Mouse (Mus musculus) MEL (cell line): ENCODE data around the gene Lrpprc.

ENCODE experiments used
- CTCF ChIP-seq, 3 experiments: IDR thresholded peaks in 2 of 3; conservative IDR thresholded peaks in 1 of 3; 2 replicates each; pipeline ENCODE4 v1.5.1; 2011 to 2012; ENCODE audit warnings: low read length in 3 of 3, low read depth in 2 of 3, mild to moderate bottlenecking in 2 of 3, improper control_type of control experiment in 1 of 3, inconsistent platforms in 1 of 3, mixed read lengths in 1 of 3, moderate library complexity in 1 of 3; ENCODE audit not compliant: control insufficient read depth in 1 of 3, insufficient read depth in 1 of 3, poor library complexity in 1 of 3, severe bottlenecking in 1 of 3
- JUND ChIP-seq: IDR thresholded peaks from 2 replicates; pipeline ENCODE4 v1.6.1; 2011; ENCODE audit warnings: low read depth, mild to moderate bottlenecking, improper control_type of control experiment, low read length
- KAT2A ChIP-seq: conservative IDR thresholded peaks from 2 replicates; pipeline ENCODE4 v1.6.1; 2012; ENCODE audit warnings: low read depth, low read length, improper control_type of control experiment, inconsistent platforms
- POLR2AphosphoS5 ChIP-seq: IDR thresholded peaks from 2 replicates; pipeline ENCODE4 v1.6.1; 2012; ENCODE audit warnings: low read depth, borderline replicate concordance, mild to moderate bottlenecking, inconsistent platforms, low read length, moderate library complexity, mixed read lengths

DNA sequence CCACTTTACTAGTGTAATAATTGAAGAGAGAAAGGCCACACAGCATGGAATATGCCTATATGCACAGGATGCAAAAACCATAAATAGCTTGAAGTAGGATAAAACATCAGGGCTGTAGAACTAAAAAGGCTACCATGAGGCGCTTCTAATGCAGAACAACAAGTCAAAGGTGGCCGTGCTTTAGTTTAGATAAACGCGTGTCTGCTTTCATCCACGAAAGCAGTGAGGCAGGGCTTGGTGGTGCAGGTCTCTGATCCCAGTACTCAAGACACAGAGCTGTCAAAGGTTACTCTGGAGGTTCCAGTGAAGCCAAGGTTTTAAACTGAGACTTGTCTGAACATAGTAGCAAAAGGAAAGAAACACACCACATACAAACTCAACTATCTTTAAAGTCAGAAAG, 61.4 kb downstream of the Lrpprc start:
- TF ChIP-seq CTCF (IDR thresholded peaks at IDR 0.05 in 2 of 3, conservative IDR thresholded peaks at IDR 0.05 in 1 of 3; ENCODE audit: control insufficient read depth in 1 of 3, insufficient read depth in 1 of 3, low read depth in 2 of 3, low read length in 3 of 3, poor library complexity in 1 of 3, severe bottlenecking in 1 of 3): no peak
- TF ChIP-seq POLR2AphosphoS5: no peak
- TF ChIP-seq JUND: no peak
- no peak for TF ChIP-seq KAT2A
